Mouse (Mus musculus) bone marrow macrophage, adult 2 months (primary cell): ENCODE measurements at regions not wholly inside any gene's neighbourhood (a gene's known extent, or its start where the extent isn't known, plus 50 kb on each side); places are given as distances from the start of the nearest gene placed in this dataset.

Experiments
- CTCF ChIP-seq: IDR thresholded peaks from 2 replicates; pipeline ENCODE4 v1.5.1; 2012; ENCODE audit warnings: low read depth, mild to moderate bottlenecking, low read length, moderate library complexity
- POLR2A ChIP-seq: IDR thresholded peaks from 2 replicates; pipeline ENCODE4 v1.6.1; 2012; ENCODE audit warnings: mild to moderate bottlenecking, low read depth, low read length, borderline replicate concordance

DNA sequence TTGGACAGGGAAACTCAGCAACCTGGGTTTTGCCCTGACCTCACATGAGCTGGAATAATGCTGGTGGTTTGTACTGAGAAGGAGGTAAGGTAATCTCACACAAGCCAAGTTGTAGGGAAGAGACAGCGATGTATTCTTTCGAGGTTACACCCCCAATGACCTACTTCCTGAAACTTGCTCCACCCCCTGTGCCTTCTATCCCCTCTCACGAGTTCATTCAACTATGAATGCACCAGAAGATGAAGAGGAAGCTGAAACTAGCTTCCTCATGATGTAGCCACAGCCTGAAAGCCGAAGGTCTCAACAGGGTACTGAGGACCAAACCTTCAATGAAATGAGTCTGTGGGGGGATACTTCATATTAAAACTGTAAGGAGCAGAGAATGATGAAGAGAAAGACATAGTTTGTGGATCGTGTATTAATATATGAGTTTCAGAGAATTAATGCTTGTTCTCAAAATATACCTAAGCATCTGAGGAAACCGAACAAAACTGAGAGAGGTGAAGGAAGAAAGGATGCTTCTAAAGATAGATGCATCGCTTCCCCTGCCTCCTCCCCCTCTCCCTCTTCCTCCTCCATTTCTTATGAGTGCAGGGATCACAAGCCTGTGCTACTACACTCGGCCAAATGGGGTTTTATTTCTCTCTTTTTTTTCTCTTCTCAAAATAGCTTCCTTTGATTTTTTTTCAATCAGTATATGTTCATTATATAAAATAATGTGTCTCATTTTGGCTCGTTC is 543.5 kb upstream of the Nrp1 start:
- TF ChIP-seq CTCF: no peak
- no peak for TF ChIP-seq POLR2A
